Mouse (Mus musculus) embryonic facial prominence, embryonic 13.5 days (tissue): ENCODE results near the gene Invs. TPM values are rescaled to one million over a fixed set of nuclear protein-coding genes. Genes with fewer than 3 reads are reported as not detected.
A peak's percentile ranks its signal among the peaks of the same experiment; 100 is the strongest.

Experiments
- ATAC-seq: fragments of 200-750 bp; cut with Nextera tagmentation; 2 replicates; pipeline ENCODE4 v1.8.0; 2017; ENCODE audit warnings: low read depth; ENCODE audit not compliant: insufficient number of reproducible peaks, insufficient read depth, low FRiP score, low TSS enrichment
- H3K27ac ChIP-seq: fragments of 300-500 bp; sonication (generic); 2 replicates; pipeline ENCODE4 v1.5.1; 2015; ENCODE audit warnings: moderate library complexity, mild to moderate bottlenecking, inconsistent platforms
- H3K27me3 ChIP-seq: fragments of 300-500 bp; sonication (generic); 2 replicates; pipeline ENCODE4 v1.6.1; 2015; ENCODE audit warnings: mild to moderate bottlenecking, inconsistent platforms
- H3K36me3 ChIP-seq: fragments of 300-500 bp; sonication (generic); 2 replicates; pipeline ENCODE4 v1.6.1; 2015; ENCODE audit warnings: mild to moderate bottlenecking, inconsistent platforms
- H3K4me1 ChIP-seq: fragments of 300-500 bp; sonication (generic); 2 replicates; pipeline ENCODE4 v1.6.1; 2015; ENCODE audit warnings: inconsistent platforms
- H3K4me2 ChIP-seq: fragments of 300-500 bp; sonication (generic); 2 replicates; pipeline ENCODE4 v1.6.1; 2015; ENCODE audit warnings: moderate library complexity, mild to moderate bottlenecking, inconsistent platforms
- H3K4me3 ChIP-seq: fragments of 300-500 bp; sonication (generic); 2 replicates; pipeline ENCODE4 v1.5.1; 2015; ENCODE audit warnings: mild to moderate bottlenecking, inconsistent platforms
- H3K9ac ChIP-seq: fragments of 300-500 bp; sonication (generic); 2 replicates; pipeline ENCODE4 v1.6.1; 2015; ENCODE audit warnings: mild to moderate bottlenecking, inconsistent platforms
- H3K9me3 ChIP-seq: fragments of 300-500 bp; sonication (generic); 2 replicates; pipeline ENCODE4 v1.6.1; 2016; ENCODE audit warnings: inconsistent platforms
- WGBS: fragments of 180-500 bp; shearing (Covaris S2); methylation state at CpG from one replicate; pipeline ENCODE4 v1.1.7; 2015; ENCODE audit warnings: mixed read lengths; 5-methylcytosine and 5-hydroxymethylcytosine counted together
- polyA plus RNA-seq: library from polyadenylated mRNA; unstranded; fragments of >200 nt; fragmentation: Nextera tagmentation; extraction: Ambion mirVana; gene quantifications from 2 replicates; pipeline ENCODE4 v1.2.1, GENCODE M21; 2015

Gene Invs
- polyA plus RNA-seq, 1 experiment from 2014 or later: 14.2 TPM

- H3K4me3 ChIP-seq: peak overlapping the region; percentile 99
- no peak for ATAC-seq
- H3K4me1 ChIP-seq: peaks cover 16% of the 10 kb centered on the region
- peak overlapping the region; percentile 72 for H3K4me2 ChIP-seq
- peak overlapping the region; percentile 89; the same call in 1 of the 2 replicates for H3K27ac ChIP-seq
- peaks cover 13% of the 10 kb centered on the region for H3K36me3 ChIP-seq
- no peaks in the 10 kb centered on the region for H3K27me3 ChIP-seq
- H3K9me3 ChIP-seq: no peaks in the 10 kb centered on the region
- WGBS: 15% methylated on average over 12 of the region's 12 CpGs
- peak overlapping the region; percentile 96 for H3K9ac ChIP-seq
Measured at GRCm38 (mm10) chr4:48472052-48472791, 192.7 kb downstream of the Invs start.

GRCm38 (mm10) chr4:48472792-48473650 is 193.5 kb downstream of the Invs start, which contains the start of gene Tex10:
Tex10 (minus strand) TSS chr4:48473459.
- ATAC-seq: peak; percentile 92
- Histone ChIP-seq H3K4me1 (peaks cover 16% of the 10 kb centered on the region), H3K27ac (peak within 1 kb of the TSS; percentile 89), H3K4me3 (peak within 1 kb of the TSS; percentile 99), H3K36me3 (peaks cover 8% of the 10 kb centered on the region), H3K9me3 (no peaks in the 10 kb centered on the region), H3K4me2 (peak within 1 kb of the TSS; percentile 72), H3K27me3 (no peaks in the 10 kb centered on the region), H3K9ac (peak within 1 kb of the TSS; percentile 96)
- WGBS: under 1% methylated on average over 89 of the region's 89 CpGs

GRCm38 (mm10) chr4:48473651-48474011 is 194.1 kb downstream of the Invs start:
- ATAC-seq: no peak
- H3K9ac ChIP-seq: peak overlapping the region; percentile 96; the same call in 1 of the 2 replicates
- 75% methylated on average over 2 of the region's 2 CpGs for WGBS
- H3K9me3 ChIP-seq: peaks cover 6% of the 10 kb centered on the region; the same call in 1 of the 2 replicates
- peaks cover 2% of the 10 kb centered on the region for H3K36me3 ChIP-seq
- no peaks in the 10 kb centered on the region for H3K27me3 ChIP-seq
- peak overlapping the region; percentile 89; the same call in 1 of the 2 replicates for H3K27ac ChIP-seq
- peaks cover 16% of the 10 kb centered on the region for H3K4me1 ChIP-seq
- peak overlapping the region; percentile 99 for H3K4me3 ChIP-seq
- H3K4me2 ChIP-seq: peak overlapping the region; percentile 72

- H3K4me1 ChIP-seq: no peaks in the 10 kb centered on the region
Measured at GRCm38 (mm10) chr4:48481287-48481686, 201.7 kb downstream of the Invs start.

More at GRCm38 (mm10) chr4:48481287-48481686, 201.7 kb downstream of the Invs start:
- WGBS: 31% methylated on average over 2 of the region's 2 CpGs
- Histone ChIP-seq H3K27me3 (no peaks in the 10 kb centered on the region), H3K9ac (no peak overlapping the region), H3K9me3 (peaks cover 7% of the 10 kb centered on the region; the same call in 1 of the 2 replicates), H3K36me3 (no peaks in the 10 kb centered on the region), H3K4me2 (no peak overlapping the region), H3K27ac (no peak overlapping the region), H3K4me3 (no peak overlapping the region)
- no peak for ATAC-seq

Other genes with a start within 250 kb of the Invs start
- gene Nr4a3, start 234.6 kb upstream of the Invs start, polyA plus RNA-seq: 1.0 TPM in 2 replicates
- gene Stx17, start 154.8 kb upstream of the Invs start, polyA plus RNA-seq: 37.4 and 41.3 TPM in 2 replicates
- gene Erp44, start 202 bp upstream of the Invs start, polyA plus RNA-seq: 80.8 and 89.3 TPM in 2 replicates
- gene Tex10, start 193.7 kb downstream of the Invs start, polyA plus RNA-seq: 60.8 and 62.7 TPM in 2 replicates